Mouse (Mus musculus) liver, embryonic 13.5 days (tissue): ENCODE data around the gene Foxn3. TPM values are rescaled to one million over a fixed set of nuclear protein-coding genes. Genes with fewer than 3 reads are reported as not detected.

Source experiments
- ATAC-seq: fragments of 200-750 bp; cut with Nextera tagmentation; 2 replicates; pipeline ENCODE4 v1.8.0; 2017; ENCODE audit warnings: low read depth, mild to moderate bottlenecking, moderate number of reproducible peaks, moderate library complexity
- DNase-seq: peaks from one replicate; pipeline ENCODE4 v3.0.0; 2022
- H3K27ac ChIP-seq: fragments of 300-500 bp; sonication (generic); 2 replicates; pipeline ENCODE4 v1.5.1; 2015; ENCODE audit warnings: moderate library complexity, mild to moderate bottlenecking, inconsistent platforms
- H3K27me3 ChIP-seq: fragments of 300-500 bp; sonication (generic); 2 replicates; pipeline ENCODE4 v1.6.1; 2015; ENCODE audit warnings: mild to moderate bottlenecking, inconsistent platforms
- H3K36me3 ChIP-seq: fragments of 300-500 bp; sonication (generic); 2 replicates; pipeline ENCODE4 v1.6.1; 2015; ENCODE audit warnings: mild to moderate bottlenecking, inconsistent platforms
- H3K4me1 ChIP-seq: fragments of 300-500 bp; sonication (generic); replicated peaks from 2 replicates; pipeline ENCODE4 v1.6.1; 2015; ENCODE audit warnings: inconsistent platforms
- H3K4me2 ChIP-seq: fragments of 300-500 bp; sonication (generic); 2 replicates; pipeline ENCODE4 v1.6.1; 2015; ENCODE audit warnings: inconsistent platforms, mild to moderate bottlenecking, moderate library complexity
- H3K4me3 ChIP-seq: fragments of 300-500 bp; sonication (generic); replicated peaks from 2 replicates; pipeline ENCODE4 v1.5.1; 2015; ENCODE audit warnings: mild to moderate bottlenecking, inconsistent platforms
- H3K9ac ChIP-seq: fragments of 300-500 bp; sonication (generic); 2 replicates; pipeline ENCODE4 v1.6.1; 2015; ENCODE audit warnings: mild to moderate bottlenecking, inconsistent platforms
- H3K9me3 ChIP-seq: fragments of 300-500 bp; sonication (generic); replicated peaks from 2 replicates; pipeline ENCODE4 v1.6.1; 2016; ENCODE audit warnings: inconsistent platforms
- WGBS: fragments of 180-500 bp; shearing (Covaris S2); methylation state at CpG from one replicate; pipeline ENCODE4 v1.1.7; 2015; ENCODE audit not compliant: insufficient replicate concordance; 5-methylcytosine and 5-hydroxymethylcytosine counted together
- polyA plus RNA-seq: library from polyadenylated mRNA; unstranded; fragments of >200 nt; fragmentation: Nextera tagmentation; extraction: Ambion mirVana; gene quantifications from 2 replicates; pipeline ENCODE4 v1.2.1, GENCODE M21; 2015

The Foxn3 gene
- 18.1 and 20.0 TPM in 2 replicates for polyA plus RNA-seq

GRCm38 (mm10) chr12:99563219-99564059, at the start of gene Foxn3:
Gene Foxn3, minus strand, starts transcription at chr12:99563582.
- H3K4me2 ChIP-seq: peak within 1 kb of the TSS; percentile 91
- no peaks in the 10 kb centered on the region for H3K36me3 ChIP-seq
- peak within 1 kb of the TSS; percentile 74 for H3K4me3 ChIP-seq
- peaks cover 47% of the 10 kb centered on the region for H3K4me1 ChIP-seq
- H3K9ac ChIP-seq: peak within 1 kb of the TSS; percentile 83
- peak; percentile 82 for ATAC-seq
- DNase-seq: peak; percentile 47
- H3K9me3 ChIP-seq: no peaks in the 10 kb centered on the region
- no peaks in the 10 kb centered on the region for H3K27me3 ChIP-seq
- peak within 1 kb of the TSS; percentile 74 for H3K27ac ChIP-seq
- WGBS: under 1% methylated on average over 66 of the region's 66 CpGs

DNA sequence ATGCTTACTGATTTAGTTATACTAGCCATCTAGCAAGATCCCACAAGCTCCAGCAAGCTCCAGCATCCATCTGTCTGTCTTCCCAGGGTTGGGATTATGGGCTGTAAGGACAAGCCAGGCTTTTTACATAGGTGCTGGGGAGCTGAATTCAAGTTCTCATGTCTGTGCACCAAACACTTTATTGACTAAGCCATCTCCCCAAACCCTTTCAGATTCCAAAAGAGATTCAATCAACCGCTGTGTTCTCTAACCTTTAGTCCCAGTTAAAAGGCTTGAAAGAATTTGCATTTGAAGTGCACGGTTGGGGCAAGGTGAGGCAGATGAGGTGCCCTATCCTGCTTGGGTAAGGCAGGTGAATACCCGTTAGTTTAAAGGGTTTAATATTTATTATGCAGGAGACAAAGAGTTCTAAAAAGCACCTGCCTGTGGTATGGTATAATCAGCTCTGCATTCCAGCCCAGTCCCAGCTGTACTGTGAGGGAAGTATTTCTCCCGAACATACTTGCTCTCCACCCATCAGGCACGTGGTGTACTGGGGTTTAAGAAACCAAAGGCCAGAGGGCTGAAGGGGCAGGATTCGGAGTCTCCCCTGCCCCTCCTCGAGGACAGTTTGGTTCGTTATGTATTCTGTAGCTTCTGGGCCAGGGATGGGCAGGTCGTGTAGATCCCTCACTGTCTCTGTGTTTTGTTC, 48.9 kb upstream of the Foxn3 start:
- H3K36me3 ChIP-seq: no peaks in the 10 kb centered on the region
- ATAC-seq: no peak
- H3K4me3 ChIP-seq: no peak overlapping the region
- no peaks in the 10 kb centered on the region for H3K9me3 ChIP-seq
- H3K4me2 ChIP-seq: no peak overlapping the region
- WGBS: 48% methylated on average over 9 of the region's 9 CpGs
- H3K27me3 ChIP-seq: no peaks in the 10 kb centered on the region
- H3K27ac ChIP-seq: no peak overlapping the region
- no peak overlapping the region for H3K9ac ChIP-seq
- H3K4me1 ChIP-seq: no peaks in the 10 kb centered on the region
- DNase-seq: no peak

DNA sequence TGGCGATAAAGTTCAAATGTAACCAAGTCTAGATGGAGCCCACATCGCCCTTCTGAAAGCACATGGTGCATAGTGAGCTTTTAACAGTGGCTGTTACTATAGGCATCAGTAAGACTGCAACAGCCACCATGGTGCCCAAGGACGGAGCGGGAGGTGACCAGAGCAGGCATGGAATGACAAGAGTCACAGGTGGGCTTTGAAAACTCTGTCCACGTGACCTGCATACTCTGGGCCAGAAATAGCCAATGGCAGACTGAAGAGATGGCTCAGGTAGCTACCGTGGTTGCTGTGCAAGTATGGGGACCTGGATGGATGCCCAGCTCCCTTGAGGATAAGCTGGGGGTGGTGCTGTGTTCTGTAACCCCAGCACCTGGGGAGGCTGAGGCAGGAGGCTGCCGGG, 47.5 kb upstream of the Foxn3 start:
- H3K4me2 ChIP-seq: no peak overlapping the region

DNA sequence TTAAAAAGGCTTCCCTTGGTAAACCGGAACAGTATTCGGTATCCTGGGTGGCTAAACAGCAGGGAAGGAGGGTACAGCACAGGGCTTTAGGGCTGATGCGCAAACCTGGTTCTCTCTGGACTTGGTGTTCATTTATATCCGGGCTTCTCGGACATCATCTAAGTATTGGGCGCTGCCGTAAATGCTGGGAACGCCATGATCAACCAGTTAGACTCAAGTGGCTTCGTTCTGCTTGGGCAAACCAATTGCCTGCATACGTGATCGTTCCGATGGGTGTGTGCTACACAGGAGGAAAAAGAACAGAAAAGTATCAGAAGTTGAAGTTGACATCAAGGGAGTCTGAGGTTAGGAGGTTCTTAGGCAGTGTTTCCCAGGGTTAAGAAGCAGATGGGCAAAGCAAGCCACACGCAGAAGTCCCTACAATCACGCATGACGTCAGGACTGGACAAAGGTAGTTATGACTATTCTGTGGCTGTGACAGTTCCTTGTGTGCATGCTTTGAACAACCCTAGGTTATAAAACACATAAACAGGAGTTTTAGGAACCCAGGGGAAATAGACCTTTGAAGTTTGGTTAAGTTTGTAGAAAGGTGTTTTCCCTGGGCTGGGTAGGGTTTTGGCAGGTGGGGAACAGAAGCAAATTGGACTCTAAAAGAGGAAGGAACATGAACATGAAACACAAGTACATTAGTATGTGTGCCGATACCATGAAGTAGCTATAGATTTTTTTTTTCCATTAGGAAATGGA, 46.9 kb upstream of the Foxn3 start:
- WGBS: 76% methylated on average over 16 of the region's 16 CpGs
- H3K4me3 ChIP-seq: no peak overlapping the region
- H3K36me3 ChIP-seq: no peaks in the 10 kb centered on the region
- no peaks in the 10 kb centered on the region for H3K4me1 ChIP-seq
- no peaks in the 10 kb centered on the region for H3K27me3 ChIP-seq
- no peak overlapping the region for H3K9ac ChIP-seq
- DNase-seq (no peak), ATAC-seq (no peak)
- no peak overlapping the region for H3K4me2 ChIP-seq
- no peak overlapping the region for H3K27ac ChIP-seq
- H3K9me3 ChIP-seq: no peaks in the 10 kb centered on the region

More for the DNA sequence above, 47.5 kb upstream of the Foxn3 start:
- Histone ChIP-seq H3K4me3 (no peak overlapping the region), H3K4me1 (no peaks in the 10 kb centered on the region), H3K9me3 (no peaks in the 10 kb centered on the region), H3K36me3 (no peaks in the 10 kb centered on the region), H3K9ac (no peak overlapping the region), H3K27ac (no peak overlapping the region), H3K27me3 (no peaks in the 10 kb centered on the region)
- DNase-seq (no peak), ATAC-seq (no peak)
- WGBS: 79% methylated on average over 7 of the region's 7 CpGs

DNA sequence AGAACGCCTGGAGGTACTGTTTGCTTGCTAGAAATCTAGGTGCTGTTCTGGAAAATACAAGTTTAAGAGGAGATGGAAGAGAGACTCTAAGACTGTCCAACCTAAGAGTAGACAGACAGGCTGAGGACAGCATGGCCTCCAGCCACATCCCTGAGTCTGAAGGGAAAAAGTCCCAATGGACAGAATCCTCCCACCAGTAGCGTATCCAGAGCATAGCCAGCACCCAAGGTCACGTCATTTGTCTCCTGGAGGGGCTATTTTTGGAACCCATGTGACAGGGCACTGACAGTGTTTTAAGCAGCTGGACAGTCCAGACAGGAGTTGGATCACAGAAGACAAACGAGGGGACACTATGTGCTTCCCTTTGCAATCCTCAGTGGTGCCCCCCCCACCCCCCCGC, 46.3 kb upstream of the Foxn3 start:
- ATAC-seq: no peak
- Histone ChIP-seq H3K9me3 (no peaks in the 10 kb centered on the region), H3K4me3 (no peak overlapping the region), H3K36me3 (no peaks in the 10 kb centered on the region), H3K4me2 (no peak overlapping the region), H3K9ac (no peak overlapping the region), H3K27me3 (no peaks in the 10 kb centered on the region), H3K27ac (no peak overlapping the region), H3K4me1 (no peaks in the 10 kb centered on the region)
- DNase-seq: no peak
- WGBS: 62% methylated on average over 5 of the region's 5 CpGs

GRCm38 (mm10) chr12:99608279-99608955, 45.0 kb upstream of the Foxn3 start:
- no peak for DNase-seq
- H3K27ac ChIP-seq: no peak overlapping the region
- 28% methylated on average over 10 of the region's 10 CpGs for WGBS

GRCm38 (mm10) chr12:99603381-99603780, 40.0 kb upstream of the Foxn3 start:
- no peak overlapping the region for H3K9ac ChIP-seq
- no peaks in the 10 kb centered on the region for H3K9me3 ChIP-seq
- H3K4me1 ChIP-seq: no peaks in the 10 kb centered on the region
- H3K4me3 ChIP-seq: no peak overlapping the region
- no peaks in the 10 kb centered on the region for H3K36me3 ChIP-seq
- no peak overlapping the region for H3K4me2 ChIP-seq
- no peak for DNase-seq
- ATAC-seq: no peak
- 72% methylated on average over 2 of the region's 2 CpGs for WGBS
- H3K27ac ChIP-seq: no peak overlapping the region
- H3K27me3 ChIP-seq: no peaks in the 10 kb centered on the region

More at GRCm38 (mm10) chr12:99608279-99608955, 45.0 kb upstream of the Foxn3 start:
- H3K4me2 ChIP-seq: no peak overlapping the region
- no peaks in the 10 kb centered on the region for H3K4me1 ChIP-seq
- no peaks in the 10 kb centered on the region for H3K36me3 ChIP-seq
- H3K9ac ChIP-seq: no peak overlapping the region
- no peaks in the 10 kb centered on the region for H3K9me3 ChIP-seq
- H3K27me3 ChIP-seq: no peaks in the 10 kb centered on the region
- no peak overlapping the region for H3K4me3 ChIP-seq
- ATAC-seq: no peak

GRCm38 (mm10) chr12:99601841-99602240, 38.5 kb upstream of the Foxn3 start:
- Histone ChIP-seq H3K9ac (no peak overlapping the region), H3K4me3 (no peak overlapping the region), H3K9me3 (no peaks in the 10 kb centered on the region), H3K27me3 (no peaks in the 10 kb centered on the region), H3K4me1 (no peaks in the 10 kb centered on the region), H3K27ac (no peak overlapping the region), H3K4me2 (no peak overlapping the region), H3K36me3 (no peaks in the 10 kb centered on the region)
- DNase-seq (no peak), ATAC-seq (no peak)
- 72% methylated on average over 3 of the region's 3 CpGs for WGBS

DNA sequence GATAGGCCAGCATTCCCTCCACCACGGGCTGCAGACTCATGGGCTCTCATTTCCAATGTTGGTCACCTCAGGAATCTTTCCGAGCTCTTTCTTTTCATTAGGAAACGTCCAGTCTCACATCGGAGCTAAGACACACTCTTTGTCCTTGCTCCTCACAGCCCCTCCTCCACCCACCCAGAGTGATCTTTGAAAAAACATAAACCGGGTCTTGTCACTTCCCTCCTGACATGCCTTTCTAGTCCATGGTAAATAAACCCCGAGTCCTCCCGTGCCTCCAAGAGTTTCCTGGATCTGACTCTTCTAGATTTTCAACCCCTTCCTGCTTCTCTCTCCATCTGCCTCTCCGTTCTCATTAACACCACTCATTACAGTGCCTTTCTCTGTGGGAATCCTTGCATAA, 38.0 kb upstream of the Foxn3 start:
- Histone ChIP-seq H3K9ac (no peak overlapping the region), H3K27ac (no peak overlapping the region), H3K36me3 (no peaks in the 10 kb centered on the region), H3K27me3 (no peaks in the 10 kb centered on the region), H3K4me3 (no peak overlapping the region), H3K4me1 (no peaks in the 10 kb centered on the region), H3K9me3 (no peaks in the 10 kb centered on the region), H3K4me2 (no peak overlapping the region)
- ATAC-seq (no peak), DNase-seq (no peak)
- 29% methylated on average over 8 of the region's 8 CpGs for WGBS

GRCm38 (mm10) chr12:99599606-99600005, 36.2 kb upstream of the Foxn3 start:
- no peaks in the 10 kb centered on the region for H3K4me1 ChIP-seq
- no peak overlapping the region for H3K4me2 ChIP-seq
- ATAC-seq: no peak
- H3K9ac ChIP-seq: no peak overlapping the region
- H3K36me3 ChIP-seq: no peaks in the 10 kb centered on the region
- no peaks in the 10 kb centered on the region for H3K27me3 ChIP-seq
- no peak overlapping the region for H3K4me3 ChIP-seq
- H3K27ac ChIP-seq: no peak overlapping the region
- 68% methylated on average over 7 of the region's 7 CpGs for WGBS
- no peak for DNase-seq
- H3K9me3 ChIP-seq: no peaks in the 10 kb centered on the region

DNA sequence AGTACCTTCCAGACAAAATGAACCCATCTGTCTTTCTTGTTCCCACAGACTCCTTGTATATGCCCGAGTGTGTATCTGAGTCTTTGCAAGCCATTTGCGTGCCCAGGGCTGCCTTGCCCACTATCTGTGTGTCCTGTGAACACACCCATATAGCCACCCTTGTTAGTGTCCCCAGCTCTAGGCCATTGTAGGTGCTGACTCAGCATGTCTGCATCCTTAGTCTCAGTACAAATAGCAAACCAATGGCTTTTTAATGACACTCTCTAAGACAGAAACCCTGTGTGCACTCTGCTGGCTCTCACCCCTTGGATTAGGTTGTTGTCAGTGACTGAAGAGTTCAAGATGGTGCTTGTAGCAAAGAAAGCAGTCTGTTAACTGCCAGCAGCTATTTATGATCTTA, 33.0 kb upstream of the Foxn3 start:
- 67% methylated on average over 2 of the region's 2 CpGs for WGBS
- Histone ChIP-seq H3K27ac (no peak overlapping the region), H3K9me3 (no peaks in the 10 kb centered on the region), H3K36me3 (no peaks in the 10 kb centered on the region), H3K4me3 (no peak overlapping the region), H3K4me1 (no peaks in the 10 kb centered on the region), H3K27me3 (no peaks in the 10 kb centered on the region), H3K4me2 (no peak overlapping the region), H3K9ac (no peak overlapping the region)
- no peak for DNase-seq
- no peak for ATAC-seq
